Mouse (Mus musculus): ENCODE results near the gene Oser1.

GRCm38 (mm10) chr2:163370175-163370574 is 54.3 kb downstream of the Oser1 start:
- TF ChIP-seq CTCF (IDR thresholded peaks at IDR 0.05; ENCODE audit: extremely low read depth, insufficient read depth, insufficient read length, insufficient replicate concordance), result no peak
- TF ChIP-seq POLR2A (IDR thresholded peaks at IDR 0.05; ENCODE audit: low read depth, low read length), result no peak

All from spleen, adult 2 months (tissue).